Mouse (Mus musculus) right cerebral cortex, postnatal 4 days (tissue): ENCODE data around the gene Vrk1.

Experiments
- DNase-seq: peaks from one replicate; pipeline ENCODE4 v3.0.0-alpha.2; 2022

The Vrk1 gene

GRCm38 (mm10) chr12:106004719-106005118, 5.3 kb upstream of the Vrk1 start:
- no peak for DNase-seq

- DNase-seq, result no peak
Observed at GRCm38 (mm10) chr12:106006218-106006617, 3.8 kb upstream of the Vrk1 start.

- DNase-seq, result no peak
Observed at GRCm38 (mm10) chr12:106008348-106009050, 1.5 kb upstream of the Vrk1 start.

GRCm38 (mm10) chr12:106009122-106009870, 732 bp upstream of the Vrk1 start:
- no peak for DNase-seq

GRCm38 (mm10) chr12:106012161-106012560, 2.1 kb downstream of the Vrk1 start:
- no peak for DNase-seq

- no peak for DNase-seq
Observed at GRCm38 (mm10) chr12:106016265-106017012, 6.4 kb downstream of the Vrk1 start.

GRCm38 (mm10) chr12:106020063-106020462, 10.0 kb downstream of the Vrk1 start:
- peak; percentile 41 for DNase-seq

- DNase-seq, result no peak
Observed at GRCm38 (mm10) chr12:106023652-106024051, 13.6 kb downstream of the Vrk1 start.

- DNase-seq, result no peak
Observed at GRCm38 (mm10) chr12:106025416-106025815, 15.4 kb downstream of the Vrk1 start.

- no peak for DNase-seq
Observed at GRCm38 (mm10) chr12:106026385-106027134, 16.5 kb downstream of the Vrk1 start.

- no peak for DNase-seq
Observed at GRCm38 (mm10) chr12:106027372-106027771, 17.3 kb downstream of the Vrk1 start.

GRCm38 (mm10) chr12:106029582-106029981, 19.6 kb downstream of the Vrk1 start:
- no peak for DNase-seq

GRCm38 (mm10) chr12:106030146-106030745, 20.2 kb downstream of the Vrk1 start:
- no peak for DNase-seq

- DNase-seq, result no peak
Observed at GRCm38 (mm10) chr12:106030796-106031195, 20.8 kb downstream of the Vrk1 start.

- no peak for DNase-seq
Observed at GRCm38 (mm10) chr12:106031916-106032315, 21.9 kb downstream of the Vrk1 start.

- DNase-seq, result no peak
Observed at GRCm38 (mm10) chr12:106032361-106032760, 22.3 kb downstream of the Vrk1 start.

- no peak for DNase-seq
Observed at GRCm38 (mm10) chr12:106034267-106034666, 24.2 kb downstream of the Vrk1 start.

GRCm38 (mm10) chr12:106034761-106035160, 24.7 kb downstream of the Vrk1 start:
- no peak for DNase-seq

- DNase-seq, result no peak
Observed at GRCm38 (mm10) chr12:106040259-106040658, 30.2 kb downstream of the Vrk1 start.

- DNase-seq, result no peak
Observed at GRCm38 (mm10) chr12:106046143-106046795, 36.2 kb downstream of the Vrk1 start.

- DNase-seq, result no peak
Observed at GRCm38 (mm10) chr12:106052271-106052670, 42.2 kb downstream of the Vrk1 start.

GRCm38 (mm10) chr12:106055799-106056198, 45.8 kb downstream of the Vrk1 start:
- DNase-seq, result peak; percentile 96
